Mouse (Mus musculus): ENCODE results near the gene Mbnl2.

The Mbnl2 gene

GRCm38 (mm10) chr14:120361121-120361520 is 85.7 kb downstream of the Mbnl2 start:
- DNase-seq = no peak

- no peak for DNase-seq
Observed at GRCm38 (mm10) chr14:120362409-120362992, 87.0 kb downstream of the Mbnl2 start.

GRCm38 (mm10) chr14:120363090-120363818 is 87.8 kb downstream of the Mbnl2 start:
- DNase-seq = no peak

GRCm38 (mm10) chr14:120365088-120365487 is 89.6 kb downstream of the Mbnl2 start:
- no peak for DNase-seq

- DNase-seq = no peak
Observed at GRCm38 (mm10) chr14:120366962-120367361, 91.5 kb downstream of the Mbnl2 start.

- no peak for DNase-seq
Observed at GRCm38 (mm10) chr14:120367589-120367988, 92.1 kb downstream of the Mbnl2 start.

- DNase-seq = no peak
Observed at GRCm38 (mm10) chr14:120368456-120368855, 93.0 kb downstream of the Mbnl2 start.

- DNase-seq = no peak
Observed at GRCm38 (mm10) chr14:120368914-120369391, 93.5 kb downstream of the Mbnl2 start.

GRCm38 (mm10) chr14:120370044-120370443 is 94.6 kb downstream of the Mbnl2 start:
- DNase-seq = no peak

- DNase-seq = no peak
Observed at GRCm38 (mm10) chr14:120370631-120371030, 95.2 kb downstream of the Mbnl2 start.

GRCm38 (mm10) chr14:120371174-120371573 is 95.7 kb downstream of the Mbnl2 start:
- DNase-seq = no peak

GRCm38 (mm10) chr14:120373026-120374024 is 97.9 kb downstream of the Mbnl2 start:
- no peak for DNase-seq

GRCm38 (mm10) chr14:120374786-120375185 is 99.3 kb downstream of the Mbnl2 start:
- DNase-seq = no peak

- no peak for DNase-seq
Observed at GRCm38 (mm10) chr14:120377192-120377591, 101.7 kb downstream of the Mbnl2 start.

- no peak for DNase-seq
Observed at GRCm38 (mm10) chr14:120378002-120378401, 102.5 kb downstream of the Mbnl2 start.

- DNase-seq = no peak
Observed at GRCm38 (mm10) chr14:120379716-120380115, 104.2 kb downstream of the Mbnl2 start.

GRCm38 (mm10) chr14:120381378-120382134 is 106.1 kb downstream of the Mbnl2 start:
- DNase-seq = no peak

GRCm38 (mm10) chr14:120382179-120382578 is 106.7 kb downstream of the Mbnl2 start:
- DNase-seq = no peak

GRCm38 (mm10) chr14:120383186-120383851 is 107.8 kb downstream of the Mbnl2 start:
- DNase-seq = no peak

GRCm38 (mm10) chr14:120384615-120385014 is 109.1 kb downstream of the Mbnl2 start:
- DNase-seq = no peak

GRCm38 (mm10) chr14:120387293-120387692 is 111.8 kb downstream of the Mbnl2 start:
- DNase-seq = no peak

All from B cell, adult 2 months (primary cell).